8 mouse cellular contexts compared by ENCODE assay signal in genomic region chr1:191299215-191299942, GRCm38 (mm10). TPM values are rescaled to one million over a fixed set of nuclear protein-coding genes. Genes with fewer than 3 reads are reported as not detected.
A peak's percentile ranks its signal among the peaks of the same experiment; 100 is the strongest.
DNase-seq lines count a peak whose midpoint lies in the region; ATAC-seq and TF ChIP-seq lines count a peak whose summit lies in the region.

No protein-coding gene starts in this region.

- ATAC-seq in cerebellum, adult (ENCODE audit: insufficient number of reproducible peaks, low FRiP score, low TSS enrichment), result no peak

- H3K4me3 ChIP-seq in cerebellum, adult 2 months (replicated peaks; ENCODE audit: insufficient read depth, low read depth, low read length), result no peak overlapping the region

- TF ChIP-seq POLR2A in cerebellum, adult 2 months (IDR thresholded peaks at IDR 0.05; ENCODE audit: borderline replicate concordance, insufficient read depth, low read length), result no peak

- H3K27ac ChIP-seq in cerebellum, adult 2 months (ENCODE audit: insufficient read depth, low read length), result no peak overlapping the region

- H3K4me1 ChIP-seq in cerebellum, adult 2 months (ENCODE audit: control insufficient read depth, insufficient read depth, low read length), result peaks cover 15% of the 10 kb centered on the region

- H3K27me3 ChIP-seq in cerebellum, adult 2 months (ENCODE audit: control insufficient read depth, insufficient read depth, low read length), result no peaks in the 10 kb centered on the region

- peak; percentile 55 for TF ChIP-seq CTCF in cerebellum, adult 2 months (IDR thresholded peaks at IDR 0.05; ENCODE audit: borderline replicate concordance, insufficient read depth, low read depth, low read length)

- peak in 1 of 2 experiments; percentile 29 for DNase-seq in cerebellum, adult 2 months
- DNase-seq in cerebellum, adult 11-12 months, result no peak
- DNase-seq in ovary, postnatal 36 days (ENCODE audit: low spot score), result peak; percentile 48
- no peak for DNase-seq in ovary, postnatal 14 days (ENCODE audit: low spot score)
- DNase-seq in frontal cortex, postnatal 36 days (ENCODE audit: low spot score in 2 of 2), result peak; percentile 38 to 58
- DNase-seq in kidney, postnatal 36 days, result peak; percentile 46 to 78
- peak; percentile 53 for DNase-seq in retina, embryonic 14.5 days (ENCODE audit: low spot score)

- WGBS in cerebellum, adult 2 months, result 46% methylated on average over 11 of the region's 11 CpGs

RNA-seq across cellular contexts. Expression of gene Nenf, which starts 18.6 kb away (rescaled TPM):
- 150 and 156 TPM in 2 replicates for polyA plus RNA-seq in cerebellum, adult 2 months (2012; rRNA removed)

RNA-seq across cellular contexts. Expression of gene Tmem206, which starts 26.3 kb away (rescaled TPM):
- polyA plus RNA-seq in cerebellum, adult 2 months (2012; rRNA removed), result 11.5 and 13.4 TPM in 2 replicates

Comparison
In these comparisons a context has a peak if more than half of its experiments do, and no peak if none do; other contexts are left out.
1. DNase-seq: peak in ovary, postnatal 36 days (single experiment), frontal cortex, postnatal 36 days (2 of 2), kidney, postnatal 36 days (2 of 2) and retina, embryonic 14.5 days (single experiment); none in cerebellum, adult 11-12 months (single experiment) and ovary, postnatal 14 days (single experiment).